Mouse (Mus musculus): ENCODE data around the gene Fntb. TPM values are rescaled to one million over a fixed set of nuclear protein-coding genes. Genes with fewer than 3 reads are reported as not detected.
A peak's percentile ranks its signal among the peaks of the same experiment; 100 is the strongest.

The Fntb gene
- total and polyA plus RNA-seq, 3 experiments: 11.7 to 28.5 TPM; not detected in 1

- H3K9ac ChIP-seq (ENCODE audit: control insufficient read depth, low read depth, low read length, poor library complexity, severe bottlenecking): no peak overlapping the region
- no peaks in the 10 kb centered on the region for H3K27me3 ChIP-seq (ENCODE audit: control insufficient read depth in 1 of 2, insufficient read depth in 2 of 2, low read length in 2 of 2)
- no peak for DNase-seq (ENCODE audit: low read depth, low spot score)
- H3K4me1 ChIP-seq (ENCODE audit: control insufficient read depth in 1 of 2, insufficient read depth in 2 of 2, low read length in 2 of 2): peaks cover 5 to 14% of the 10 kb centered on the region in 2 experiments
- H3K79me2 ChIP-seq (ENCODE audit: control insufficient read depth, insufficient read depth, low read length, poor library complexity): 0 out of 2 replicates have a peak, but pooled peaks cover 1% of the 10 kb centered on the region
- H3K27ac ChIP-seq (ENCODE audit: control insufficient read depth, low read depth, low read length): no peak overlapping the region
- H3K9me3 ChIP-seq (replicated peaks; ENCODE audit: insufficient read depth, low read length): no peaks in the 10 kb centered on the region
- H3K4me3 ChIP-seq (ENCODE audit: control insufficient read depth in 1 of 2, insufficient read depth in 1 of 2, low read depth in 2 of 2, low read length in 2 of 2): no peak overlapping the region
- TF ChIP-seq HCFC1 (IDR thresholded peaks at IDR 0.05; ENCODE audit: low read depth, low read length) (no peak), SMC3 (IDR thresholded peaks at IDR 0.05; ENCODE audit: low read depth, low read length) (0 out of 2 replicates have a peak, but pooled peaks have one; percentile 9), MEF2A (IDR thresholded peaks at IDR 0.05; ENCODE audit: extremely low read depth, insufficient replicate concordance, low read depth, low read length, poor library complexity, severe bottlenecking) (no peak), MXI1 (IDR thresholded peaks at IDR 0.05; ENCODE audit: low read depth, low read length) (no peak), CTCF (IDR thresholded peaks at IDR 0.05 in 2 of 3, conservative IDR thresholded peaks at IDR 0.05 in 1 of 3; ENCODE audit: control insufficient read depth in 1 of 3, insufficient read depth in 1 of 3, low read depth in 2 of 3, low read length in 3 of 3, poor library complexity in 1 of 3, severe bottlenecking in 1 of 3) (peak; percentile 25 to 34 (median 32); a peak in 4 of 6 replicates), CHD2 (IDR thresholded peaks at IDR 0.05; ENCODE audit: low read length) (no peak), ZMIZ1 (IDR thresholded peaks at IDR 0.05; ENCODE audit: low read depth, low read length) (no peak)
- H3K36me3 ChIP-seq (ENCODE audit: control insufficient read depth in 1 of 2, insufficient read depth in 2 of 2, low read length in 2 of 2): peaks cover 7 to 20% of the 10 kb centered on the region in 2 experiments; a peak in 3 of 4 replicates
Observed at GRCm38 (mm10) chr12:76777845-76778244, 12.5 kb downstream of the Fntb start.

GRCm38 (mm10) chr12:76778305-76779083 lies 13.1 kb downstream of the Fntb start:
- H3K36me3 ChIP-seq (ENCODE audit: control insufficient read depth in 1 of 2, insufficient read depth in 2 of 2, low read length in 2 of 2): peaks cover 7 to 20% of the 10 kb centered on the region in 2 experiments; a peak in 3 of 4 replicates

GRCm38 (mm10) chr12:76779951-76780350 lies 14.6 kb downstream of the Fntb start:
- Histone ChIP-seq H3K79me2 (ENCODE audit: control insufficient read depth, insufficient read depth, low read length, poor library complexity) (no peaks in the 10 kb centered on the region), H3K36me3 (ENCODE audit: control insufficient read depth in 1 of 2, insufficient read depth in 2 of 2, low read length in 2 of 2) (peaks cover 7 to 9% of the 10 kb centered on the region in 2 experiments; a peak in 3 of 4 replicates), H3K9me3 (replicated peaks; ENCODE audit: insufficient read depth, low read length) (no peaks in the 10 kb centered on the region), H3K9ac (ENCODE audit: control insufficient read depth, low read depth, low read length, poor library complexity, severe bottlenecking) (no peak overlapping the region), H3K27me3 (ENCODE audit: control insufficient read depth in 1 of 2, insufficient read depth in 2 of 2, low read length in 2 of 2) (no peaks in the 10 kb centered on the region), H3K27ac (ENCODE audit: control insufficient read depth, low read depth, low read length) (no peak overlapping the region), H3K4me3 (ENCODE audit: control insufficient read depth in 1 of 2, insufficient read depth in 1 of 2, low read depth in 2 of 2, low read length in 2 of 2) (no peak overlapping the region), H3K4me1 (ENCODE audit: control insufficient read depth in 1 of 2, insufficient read depth in 2 of 2, low read length in 2 of 2) (peaks cover 3 to 10% of the 10 kb centered on the region in 2 experiments; a peak in 3 of 4 replicates)
- TF ChIP-seq CHD1 (IDR thresholded peaks at IDR 0.05; ENCODE audit: low read depth, low read length) (no peak), POLR2AphosphoS2 (IDR thresholded peaks at IDR 0.05; ENCODE audit: low read length) (no peak), MXI1 (IDR thresholded peaks at IDR 0.05; ENCODE audit: low read depth, low read length) (no peak), MAX (IDR thresholded peaks at IDR 0.05; ENCODE audit: low read length) (no peak)
- no peak for DNase-seq (ENCODE audit: low read depth, low spot score)

More at GRCm38 (mm10) chr12:76778305-76779083, 13.1 kb downstream of the Fntb start:
- TF ChIP-seq TCF12 (IDR thresholded peaks at IDR 0.05; ENCODE audit: low read depth, low read length) (no peak), USF2 (IDR thresholded peaks at IDR 0.05; ENCODE audit: borderline replicate concordance in 1 of 2, insufficient read depth in 1 of 2, low read depth in 1 of 2, low read length in 2 of 2) (no peak), TAL1 (IDR thresholded peaks at IDR 0.05; ENCODE audit: low read length) (no peak), KAT2A (conservative IDR thresholded peaks at IDR 0.05; ENCODE audit: low read depth, low read length) (no peak), JUND (IDR thresholded peaks at IDR 0.05; ENCODE audit: low read depth, low read length) (no peak), MEF2A (IDR thresholded peaks at IDR 0.05; ENCODE audit: extremely low read depth, insufficient replicate concordance, low read depth, low read length, poor library complexity, severe bottlenecking) (no peak), USF1 (IDR thresholded peaks at IDR 0.05; ENCODE audit: low read depth, low read length) (peak; percentile 55; the same call in 1 of the 2 replicates), RAD21 (IDR thresholded peaks at IDR 0.05; ENCODE audit: low read depth, low read length) (peak; percentile 23), CTCF (IDR thresholded peaks at IDR 0.05 in 2 of 3, conservative IDR thresholded peaks at IDR 0.05 in 1 of 3; ENCODE audit: control insufficient read depth in 1 of 3, insufficient read depth in 1 of 3, low read depth in 2 of 3, low read length in 3 of 3, poor library complexity in 1 of 3, severe bottlenecking in 1 of 3) (peak in 1 of 3 experiments; percentile 3; a peak in 1 of 6 replicates), HCFC1 (IDR thresholded peaks at IDR 0.05; ENCODE audit: low read depth, low read length) (no peak)
- Histone ChIP-seq H3K79me2 (ENCODE audit: control insufficient read depth, insufficient read depth, low read length, poor library complexity) (no peaks in the 10 kb centered on the region), H3K27me3 (ENCODE audit: control insufficient read depth in 1 of 2, insufficient read depth in 2 of 2, low read length in 2 of 2) (no peaks in the 10 kb centered on the region), H3K9me3 (replicated peaks; ENCODE audit: insufficient read depth, low read length) (no peaks in the 10 kb centered on the region), H3K9ac (ENCODE audit: control insufficient read depth, low read depth, low read length, poor library complexity, severe bottlenecking) (no peak overlapping the region), H3K4me3 (ENCODE audit: control insufficient read depth in 1 of 2, insufficient read depth in 1 of 2, low read depth in 2 of 2, low read length in 2 of 2) (no peak overlapping the region), H3K27ac (ENCODE audit: control insufficient read depth, low read depth, low read length) (no peak overlapping the region), H3K4me1 (ENCODE audit: control insufficient read depth in 1 of 2, insufficient read depth in 2 of 2, low read length in 2 of 2) (peaks cover 5 to 14% of the 10 kb centered on the region in 2 experiments)
- DNase-seq (ENCODE audit: low read depth, low spot score): no peak
